Comparison of ENCODE assay signal across 9 mouse cellular contexts in the genomic region with DNA sequence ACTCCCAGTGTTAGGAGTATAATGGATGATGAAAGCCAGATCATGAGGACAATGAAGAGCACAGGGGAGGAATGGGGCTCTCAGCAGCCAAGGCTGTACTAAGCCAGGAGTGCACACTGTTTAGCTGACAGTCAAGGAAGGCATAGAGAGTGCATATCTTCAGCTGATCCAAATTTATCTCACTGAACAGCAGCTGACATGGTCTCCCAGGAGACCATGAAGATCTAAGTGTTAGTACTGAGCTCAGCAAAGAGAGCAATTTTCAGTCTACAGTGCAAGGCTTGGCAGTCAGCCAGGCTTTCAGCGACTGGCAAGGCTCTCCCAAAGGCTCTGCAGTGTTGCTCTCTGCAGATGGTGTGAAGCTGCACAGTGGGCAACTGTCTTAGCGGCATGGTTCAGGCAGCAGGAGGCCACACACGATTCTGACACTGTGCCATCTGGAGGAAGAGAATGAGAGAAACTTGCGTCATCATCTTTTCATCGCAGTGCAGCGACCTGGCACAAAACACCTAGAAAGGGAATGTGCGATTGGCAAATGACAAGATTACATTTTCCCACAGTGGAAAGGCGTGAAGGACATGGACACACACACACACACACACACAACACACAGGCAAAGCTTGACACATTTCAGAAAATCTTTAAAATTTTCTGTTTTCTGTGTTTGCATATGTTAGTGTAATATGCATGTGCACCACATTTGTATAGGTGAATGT.
DNase-seq lines count a peak whose midpoint lies in the region; ATAC-seq lines count a peak whose summit lies in the region.
"Had no signal": no experiment of that assay in that cellular context is flagged by ENCODE, and none has a peak within 500 bp of the region (broad histone marks: within the 10 kb centered on the region; RNA-seq: fewer than 3 reads in every experiment).

No protein-coding gene starts in this region.

- H3K4me3 ChIP-seq in forebrain, embryonic 15.5 days = no peak overlapping the region
- no peak overlapping the region; the same call in 1 of the 2 replicates for H3K4me3 ChIP-seq in heart, embryonic 16.5 days (ENCODE audit: low read length)

- DNase-seq in 416B (ENCODE audit: low read depth) = peak; percentile 18
- peak; percentile 65 to 69 for DNase-seq in adrenal gland, postnatal 36 days
- peak; percentile 84 to 87 for DNase-seq in layer of hippocampus, adult 18-20 months (ENCODE audit: low spot score in 2 of 2)
- DNase-seq in lung, postnatal 25 days (ENCODE audit: low spot score) = peak; percentile 35
- DNase-seq in right cerebral cortex, postnatal 10 days (ENCODE audit: low spot score in 2 of 2) = peak; percentile 94 to 96
- no peak for DNase-seq in spleen, adult 12 weeks (ENCODE audit: low spot score)

- H3K9ac ChIP-seq in forebrain, embryonic 15.5 days (replicated peaks) = no peak overlapping the region
- no peak overlapping the region for H3K9ac ChIP-seq in heart, embryonic 16.5 days (ENCODE audit: low read length)
- H3K9ac ChIP-seq: liver, embryonic 14.5 days had no signal

- no peaks in the 10 kb centered on the region for H3K9me3 ChIP-seq in forebrain, embryonic 15.5 days
- no peaks in the 10 kb centered on the region for H3K9me3 ChIP-seq in heart, embryonic 16.5 days (replicated peaks; ENCODE audit: control insufficient read depth, low read length)

- WGBS in forebrain, embryonic 15.5 days = 3% methylated on average over 8 of the region's 8 CpGs
- WGBS in heart, embryonic 16.5 days = 22% methylated on average over 8 of the region's 8 CpGs

- peaks cover 19% of the 10 kb centered on the region for H3K4me1 ChIP-seq in forebrain, embryonic 15.5 days
- peaks cover 6% of the 10 kb centered on the region for H3K4me1 ChIP-seq in heart, embryonic 16.5 days (ENCODE audit: control insufficient read depth, insufficient read depth, low read length)

- 0 out of 2 replicates have a peak overlapping the region, but pooled peaks have one; percentile 12 for H3K4me2 ChIP-seq in forebrain, embryonic 15.5 days (replicated peaks)
- H3K4me2 ChIP-seq in heart, embryonic 16.5 days (ENCODE audit: low read depth, low read length) = peak overlapping the region; percentile 16

- H3K27ac ChIP-seq in forebrain, embryonic 15.5 days (replicated peaks) = peak overlapping the region; percentile 90
- H3K27ac ChIP-seq in heart, embryonic 16.5 days (ENCODE audit: low read length) = peak overlapping the region; percentile 74
- H3K27ac ChIP-seq: liver, embryonic 14.5 days had no signal

- no peaks in the 10 kb centered on the region for H3K36me3 ChIP-seq in forebrain, embryonic 15.5 days
- peaks cover 3% of the 10 kb centered on the region; the same call in 1 of the 2 replicates for H3K36me3 ChIP-seq in heart, embryonic 16.5 days (ENCODE audit: control insufficient read depth, insufficient read depth)

- no peaks in the 10 kb centered on the region for H3K27me3 ChIP-seq in forebrain, embryonic 15.5 days
- H3K27me3 ChIP-seq in heart, embryonic 16.5 days (ENCODE audit: control insufficient read depth, insufficient read depth, low read length) = no peaks in the 10 kb centered on the region

- ATAC-seq in forebrain, embryonic 15.5 days (replicated peaks) = peak; percentile 99
- peak; percentile 91 for ATAC-seq in heart, embryonic 16.5 days (replicated peaks; ENCODE audit: extremely low read depth, insufficient read depth, low FRiP score)
